Mouse (Mus musculus): ENCODE results near the gene Fam117a.

The Fam117a gene

GRCm38 (mm10) chr11:95328629-95329028 is 8.2 kb upstream of the Fam117a start:
- no peak for ATAC-seq (ENCODE audit: insufficient number of reproducible peaks, low FRiP score, low TSS enrichment)

DNA sequence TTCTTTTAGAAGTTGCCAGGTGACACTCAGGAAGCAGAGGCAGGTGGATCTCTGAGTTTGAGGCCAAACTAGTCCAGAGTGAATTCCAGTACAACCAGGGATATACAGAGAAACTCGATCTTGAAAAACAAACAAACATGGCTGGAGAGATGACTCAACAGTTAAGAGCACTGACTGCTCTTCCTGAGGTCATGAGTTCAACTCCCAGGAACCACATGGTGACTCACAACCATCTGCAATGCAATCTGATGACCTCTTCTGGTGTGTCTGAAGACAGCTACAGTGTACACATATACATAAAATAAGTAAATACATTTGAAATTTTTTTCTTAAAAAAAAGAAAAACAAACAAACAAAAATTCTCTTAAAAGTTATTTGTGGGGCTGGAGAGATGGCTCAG is 6.2 kb upstream of the Fam117a start:
- no peak for ATAC-seq (ENCODE audit: insufficient number of reproducible peaks, low FRiP score, low TSS enrichment)

DNA sequence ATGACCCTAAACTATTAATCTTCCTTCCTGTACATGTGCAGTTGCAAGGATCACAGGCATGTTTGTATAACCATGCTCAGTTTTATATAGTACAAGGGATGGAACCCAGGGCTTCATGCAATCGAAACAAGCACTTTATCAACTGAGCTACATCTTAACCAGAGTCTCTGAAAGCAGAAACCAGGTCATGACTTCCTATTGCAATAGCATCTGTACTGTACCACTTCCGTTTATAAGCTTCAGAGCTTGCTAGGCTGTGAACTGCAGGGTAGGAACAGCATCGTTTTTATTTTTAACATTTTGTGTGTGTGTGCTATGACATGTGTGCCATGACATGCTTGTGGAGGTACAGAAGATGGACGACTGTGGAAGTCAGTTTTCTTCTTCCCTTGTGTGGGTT is 3.6 kb upstream of the Fam117a start:
- no peak for ATAC-seq (ENCODE audit: insufficient number of reproducible peaks, low FRiP score, low TSS enrichment)

DNA sequence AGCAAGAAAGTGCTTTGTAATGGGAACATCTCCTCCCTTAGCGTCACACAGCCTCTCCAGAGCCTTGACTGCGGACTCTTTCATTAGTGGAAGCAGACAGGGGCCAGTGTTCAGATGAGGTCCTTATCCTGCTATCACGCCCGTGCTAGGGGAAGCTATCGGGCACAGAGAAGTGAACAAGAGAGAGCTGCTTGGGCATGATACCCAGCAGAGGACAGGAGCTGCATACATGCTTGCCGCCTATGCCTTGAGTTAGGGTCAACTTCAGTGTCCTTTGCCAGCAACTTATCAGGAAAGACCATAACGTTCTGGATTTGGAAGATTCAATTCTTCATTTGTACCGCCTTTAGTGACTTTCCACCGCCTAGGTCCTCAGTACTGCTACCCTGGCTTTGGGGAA is 3.0 kb upstream of the Fam117a start:
- ATAC-seq (ENCODE audit: insufficient number of reproducible peaks, low FRiP score, low TSS enrichment) = no peak

- ATAC-seq (ENCODE audit: insufficient number of reproducible peaks, low FRiP score, low TSS enrichment) = no peak
Observed at GRCm38 (mm10) chr11:95334448-95335060, 2.3 kb upstream of the Fam117a start.

DNA sequence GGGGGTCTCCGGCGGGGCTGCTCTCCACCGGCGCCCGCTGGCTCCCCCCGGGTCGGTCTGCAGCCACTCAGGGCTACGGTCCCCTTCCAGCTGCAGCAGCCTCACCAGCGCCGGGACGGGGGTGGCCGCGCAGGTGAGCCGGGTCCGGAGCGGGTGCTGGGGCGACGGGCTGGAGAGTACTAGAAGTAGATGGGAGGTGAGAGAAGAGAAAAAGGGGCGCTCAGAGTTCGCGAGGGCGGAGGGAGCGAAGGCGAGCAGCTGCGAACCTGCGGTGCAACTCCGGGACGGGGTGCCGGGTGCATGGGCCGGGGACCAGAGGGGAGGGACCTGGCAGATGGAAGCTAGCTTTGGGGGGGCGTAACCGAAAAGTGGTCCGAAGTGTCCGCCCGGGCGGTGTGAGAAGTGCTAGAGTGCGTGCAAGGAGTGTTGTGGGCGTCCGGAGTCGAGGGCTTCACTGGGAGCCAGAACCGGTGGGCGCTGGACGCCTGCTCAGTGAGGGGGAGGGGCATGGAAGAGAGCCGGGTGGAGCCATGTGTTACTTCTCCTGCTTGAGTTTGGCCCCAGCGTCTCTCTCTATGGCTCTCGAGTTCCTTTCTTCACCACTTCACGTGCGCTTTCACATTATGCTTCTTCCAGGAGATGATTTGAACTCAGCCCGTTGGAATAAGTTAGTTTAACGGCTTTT is 453 bp downstream of the Fam117a start:
- no peak for ATAC-seq (ENCODE audit: insufficient number of reproducible peaks, low FRiP score, low TSS enrichment)

- no peak for ATAC-seq (ENCODE audit: insufficient number of reproducible peaks, low FRiP score, low TSS enrichment)
Observed at GRCm38 (mm10) chr11:95337846-95338342, 1.1 kb downstream of the Fam117a start.

DNA sequence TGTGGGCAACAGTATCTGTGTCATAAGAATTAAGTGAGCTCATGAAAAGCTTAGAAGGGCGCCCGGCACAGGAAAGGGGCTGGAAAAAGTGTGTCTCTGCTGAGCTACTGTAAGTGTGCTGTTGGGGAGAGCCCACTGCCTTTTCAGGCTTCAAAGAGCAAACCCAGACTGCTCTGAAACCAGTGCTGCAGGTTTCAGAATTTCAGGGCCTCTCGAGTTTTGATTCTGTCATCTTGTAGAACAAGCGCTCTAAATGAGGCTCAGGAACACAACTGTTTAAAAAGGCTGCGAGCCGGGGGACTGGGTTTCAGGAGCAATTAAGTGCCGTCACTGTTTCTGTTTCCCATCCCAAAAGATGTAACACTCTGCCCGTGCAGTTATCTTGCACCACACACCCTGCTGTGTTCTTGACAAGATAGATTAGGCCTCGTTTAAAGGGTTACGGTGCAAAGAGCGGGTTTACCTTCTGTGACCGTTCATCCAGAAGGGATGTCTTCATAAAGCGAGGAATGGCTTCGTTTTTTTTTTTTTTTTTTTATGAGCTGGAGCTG is 2.7 kb downstream of the Fam117a start:
- no peak for ATAC-seq (ENCODE audit: insufficient number of reproducible peaks, low FRiP score, low TSS enrichment)

DNA sequence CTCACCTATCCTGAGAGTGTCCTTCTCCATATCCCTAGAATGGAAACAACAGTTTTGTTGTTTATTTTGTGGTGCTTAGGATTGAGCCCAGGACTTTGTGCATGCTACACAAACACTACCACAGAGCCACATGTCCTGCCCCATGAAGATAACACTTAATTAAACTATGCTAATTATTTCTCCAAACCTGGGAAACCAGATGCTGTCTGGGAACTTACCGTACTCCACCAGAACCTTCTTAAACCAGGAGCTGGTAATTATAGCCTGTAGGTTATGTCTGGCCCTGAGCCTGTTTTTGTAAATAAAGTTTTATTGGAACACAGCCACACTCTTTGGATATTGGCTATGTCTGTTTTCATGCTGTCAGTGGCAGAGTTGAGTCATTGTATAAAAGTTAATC is 3.4 kb downstream of the Fam117a start:
- no peak for ATAC-seq (ENCODE audit: insufficient number of reproducible peaks, low FRiP score, low TSS enrichment)

GRCm38 (mm10) chr11:95340664-95341063 is 3.8 kb downstream of the Fam117a start:
- no peak for ATAC-seq (ENCODE audit: insufficient number of reproducible peaks, low FRiP score, low TSS enrichment)

DNA sequence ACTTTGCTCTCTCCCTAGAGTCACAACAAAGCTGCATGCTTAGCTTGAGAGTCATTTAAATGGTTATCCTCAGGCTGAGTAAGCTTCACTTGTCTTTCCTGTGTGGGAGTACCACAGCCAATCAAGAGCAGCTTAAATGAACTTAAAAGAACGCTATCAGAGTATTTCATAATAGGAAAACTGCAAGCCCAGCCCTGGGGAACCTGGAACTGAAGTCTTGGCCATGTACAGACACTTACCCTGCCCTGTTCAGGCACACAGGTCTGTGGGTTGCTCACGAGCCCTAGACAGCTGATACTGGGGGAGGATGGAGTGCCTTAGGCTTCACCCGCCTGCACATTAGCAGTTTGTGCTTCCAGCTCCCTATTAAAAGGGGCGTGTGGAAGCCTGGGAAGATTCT is 6.4 kb downstream of the Fam117a start:
- ATAC-seq (ENCODE audit: insufficient number of reproducible peaks, low FRiP score, low TSS enrichment) = no peak

DNA sequence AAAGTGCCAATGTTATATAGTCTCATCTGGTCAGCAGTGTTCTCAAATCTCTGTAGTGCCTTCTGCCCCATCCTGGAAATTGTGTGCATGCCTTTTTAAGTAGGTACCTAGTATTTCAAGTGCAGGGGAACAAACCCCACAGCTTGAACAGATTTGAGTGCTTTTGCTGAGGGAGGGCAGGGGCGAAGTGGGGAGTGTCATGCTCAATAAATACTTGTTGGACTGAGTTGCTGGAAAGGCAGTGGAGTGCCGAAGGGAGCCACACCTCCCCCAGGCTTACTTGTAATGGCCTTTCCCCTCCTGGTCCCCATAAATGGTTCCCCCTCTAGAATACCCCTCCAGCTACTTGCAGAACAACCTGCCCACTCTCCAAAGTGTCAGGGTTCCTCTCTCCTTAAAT is 7.4 kb downstream of the Fam117a start:
- no peak for ATAC-seq (ENCODE audit: insufficient number of reproducible peaks, low FRiP score, low TSS enrichment)

DNA sequence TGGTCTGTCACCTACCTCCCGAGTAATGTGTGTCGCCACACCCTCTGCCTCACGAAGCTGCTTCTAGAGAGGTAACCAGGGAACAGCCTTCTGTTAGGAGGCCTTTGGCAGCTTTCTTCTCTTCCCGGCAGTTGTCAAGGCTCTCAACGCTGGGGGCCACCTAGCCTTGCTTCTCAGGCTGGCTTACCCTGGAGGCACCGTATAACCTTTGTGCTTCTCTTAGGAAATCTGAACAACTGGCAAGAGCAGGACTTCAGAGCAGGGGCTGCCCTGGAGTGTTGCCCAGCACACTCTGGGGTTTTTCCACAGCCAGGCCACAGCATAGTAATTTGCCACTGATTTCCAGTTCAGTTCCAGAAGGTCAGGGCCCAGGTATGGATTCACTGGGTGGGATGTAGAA is 13.5 kb downstream of the Fam117a start:
- no peak for ATAC-seq (ENCODE audit: insufficient number of reproducible peaks, low FRiP score, low TSS enrichment)

- no peak for ATAC-seq (ENCODE audit: insufficient number of reproducible peaks, low FRiP score, low TSS enrichment)
Observed at GRCm38 (mm10) chr11:95350960-95351359, 14.1 kb downstream of the Fam117a start.

DNA sequence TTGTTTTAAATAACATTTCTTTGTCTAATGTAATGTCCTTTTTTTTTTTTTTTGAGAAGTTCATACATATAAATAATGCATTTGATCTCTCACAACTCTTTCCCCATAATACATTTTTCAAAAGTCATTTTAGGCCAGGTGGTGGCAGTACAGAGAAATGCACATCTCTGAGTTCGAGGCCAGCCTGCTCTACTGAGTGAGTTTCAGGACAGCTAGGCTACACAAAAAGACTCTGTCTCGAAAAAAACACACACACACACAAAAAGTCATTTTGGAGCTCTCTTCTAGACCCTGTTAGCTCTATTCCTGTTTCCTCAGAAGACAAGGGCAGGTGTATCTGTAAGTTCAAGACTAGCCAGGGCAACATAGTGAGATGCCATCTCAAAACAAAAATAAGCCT is 15.9 kb downstream of the Fam117a start:
- no peak for ATAC-seq (ENCODE audit: insufficient number of reproducible peaks, low FRiP score, low TSS enrichment)

GRCm38 (mm10) chr11:95353226-95353625 is 16.4 kb downstream of the Fam117a start:
- no peak for ATAC-seq (ENCODE audit: insufficient number of reproducible peaks, low FRiP score, low TSS enrichment)

- no peak for ATAC-seq (ENCODE audit: insufficient number of reproducible peaks, low FRiP score, low TSS enrichment)
Observed at GRCm38 (mm10) chr11:95354228-95354944, 17.6 kb downstream of the Fam117a start.

DNA sequence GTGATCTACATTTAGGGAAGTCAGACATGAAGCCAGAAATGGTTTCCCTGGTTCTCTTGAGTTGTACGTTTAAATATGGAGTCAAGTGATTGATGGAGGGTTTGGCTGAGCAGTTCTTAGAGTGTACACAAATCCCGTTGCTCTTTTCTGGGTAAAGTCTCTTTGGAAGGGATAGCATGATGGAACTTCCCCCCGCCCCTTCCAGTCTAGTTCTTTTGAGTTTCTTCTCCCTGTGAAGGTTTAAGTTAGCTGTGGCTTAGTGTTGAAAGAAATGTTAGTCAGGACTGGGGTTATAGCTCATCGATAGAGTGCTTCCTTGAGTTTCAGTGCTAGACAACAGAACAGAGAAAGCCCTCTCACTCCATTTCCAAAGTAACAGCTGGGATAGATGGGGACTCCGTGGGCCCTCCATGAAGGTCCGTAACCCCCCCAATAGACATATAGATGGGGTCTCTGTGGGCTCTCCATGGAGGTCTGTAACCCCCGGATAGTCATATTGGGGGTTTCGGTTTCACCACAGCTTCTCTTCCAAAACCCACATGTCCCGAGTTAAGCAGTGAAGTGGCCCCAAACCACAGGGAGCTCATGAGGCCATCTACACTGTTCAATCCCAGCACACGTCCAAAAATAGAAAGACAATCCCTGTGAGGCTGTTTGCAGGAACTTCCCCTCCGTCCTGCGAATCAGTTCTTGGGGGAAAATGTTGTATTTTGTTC is 18.3 kb downstream of the Fam117a start:
- ATAC-seq (ENCODE audit: insufficient number of reproducible peaks, low FRiP score, low TSS enrichment) = no peak

- ATAC-seq (ENCODE audit: insufficient number of reproducible peaks, low FRiP score, low TSS enrichment) = no peak
Observed at GRCm38 (mm10) chr11:95355661-95356011, 18.8 kb downstream of the Fam117a start.

DNA sequence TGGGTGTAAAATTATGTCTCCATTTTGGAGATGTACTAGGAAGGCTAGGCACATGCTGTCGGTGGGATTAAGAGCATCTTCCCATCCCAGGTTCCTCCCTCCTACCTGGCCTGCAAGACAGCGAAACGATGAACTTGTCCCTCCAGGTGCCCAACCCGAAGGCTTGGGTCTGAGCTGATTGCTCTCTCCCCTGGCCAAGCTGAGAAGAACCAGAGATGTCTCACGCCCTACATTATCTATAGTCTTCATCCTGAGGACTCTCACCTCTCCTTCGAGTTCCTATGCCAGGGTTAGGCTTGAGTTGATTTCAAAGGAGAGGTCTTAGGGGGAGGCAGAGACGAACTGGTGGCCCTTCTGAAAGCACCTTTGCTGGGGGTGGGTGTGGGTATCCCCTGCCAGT is 19.2 kb downstream of the Fam117a start:
- ATAC-seq (ENCODE audit: insufficient number of reproducible peaks, low FRiP score, low TSS enrichment) = no peak

Measured in cerebellum, adult (tissue).